8 mouse cellular contexts compared by ENCODE assay signal in genomic region chr11:95210185-95211030, GRCm38 (mm10). TPM values are rescaled to one million over a fixed set of nuclear protein-coding genes. Genes with fewer than 3 reads are reported as not detected.
DNase-seq lines count a peak whose midpoint lies in the region; ATAC-seq and TF ChIP-seq lines count a peak whose summit lies in the region.

No protein-coding gene starts in this region.

- peak overlapping the region; percentile 54 for H3K9ac ChIP-seq in embryonic facial prominence, embryonic 14.5 days (ENCODE audit: low read depth, low read length)
- H3K9ac ChIP-seq in lung, embryonic 14.5 days: no peak overlapping the region
- no peak overlapping the region; the same call in 1 of the 2 replicates for H3K9ac ChIP-seq in stomach, embryonic 14.5 days (replicated peaks; ENCODE audit: low read depth, low read length)

- H3K4me1 ChIP-seq in embryonic facial prominence, embryonic 14.5 days (ENCODE audit: control insufficient read depth, insufficient read depth, low read length): peaks cover 22% of the 10 kb centered on the region
- H3K4me1 ChIP-seq in lung, embryonic 14.5 days (ENCODE audit: insufficient read depth): peaks cover 15% of the 10 kb centered on the region; the same call in 1 of the 2 replicates
- peaks cover 29% of the 10 kb centered on the region for H3K4me1 ChIP-seq in stomach, embryonic 14.5 days (ENCODE audit: control insufficient read depth, insufficient read depth, low read length)

- peak overlapping the region; percentile 79 for H3K27ac ChIP-seq in embryonic facial prominence, embryonic 14.5 days (replicated peaks; ENCODE audit: low read depth, low read length)
- peak overlapping the region; percentile 79 for H3K27ac ChIP-seq in lung, embryonic 14.5 days (ENCODE audit: low read depth)
- H3K27ac ChIP-seq in stomach, embryonic 14.5 days (ENCODE audit: low read length): peak overlapping the region; percentile 55; the same call in 1 of the 2 replicates

- H3K36me3 ChIP-seq in embryonic facial prominence, embryonic 14.5 days (ENCODE audit: control insufficient read depth, insufficient read depth, low read length): no peaks in the 10 kb centered on the region
- H3K36me3 ChIP-seq in lung, embryonic 14.5 days (ENCODE audit: insufficient read depth): no peaks in the 10 kb centered on the region
- H3K36me3 ChIP-seq in stomach, embryonic 14.5 days (ENCODE audit: control insufficient read depth, insufficient read depth, low read length): no peaks in the 10 kb centered on the region

- no peaks in the 10 kb centered on the region for H3K9me3 ChIP-seq in embryonic facial prominence, embryonic 14.5 days (ENCODE audit: control insufficient read depth, low read length)
- no peaks in the 10 kb centered on the region for H3K9me3 ChIP-seq in lung, embryonic 14.5 days (ENCODE audit: low read depth, low read length)
- no peaks in the 10 kb centered on the region for H3K9me3 ChIP-seq in stomach, embryonic 14.5 days (ENCODE audit: control insufficient read depth, low read depth, low read length)

- ATAC-seq in embryonic facial prominence, embryonic 14.5 days (ENCODE audit: low read depth): peak; percentile 93
- ATAC-seq in lung, embryonic 14.5 days (ENCODE audit: insufficient read depth): peak; percentile 93
- peak; percentile 88 for ATAC-seq in stomach, embryonic 14.5 days (ENCODE audit: insufficient number of reproducible peaks, insufficient read depth, low FRiP score, low read depth)

- H3K4me3 ChIP-seq in embryonic facial prominence, embryonic 14.5 days (ENCODE audit: low read depth, low read length): peak overlapping the region; percentile 29
- peak overlapping the region; percentile 30 for H3K4me3 ChIP-seq in lung, embryonic 14.5 days (ENCODE audit: low read depth, low read length)
- H3K4me3 ChIP-seq in stomach, embryonic 14.5 days (ENCODE audit: low read depth, low read length): peak overlapping the region; percentile 22

- TF ChIP-seq CTCF in lung, embryonic 14.5 days (IDR thresholded peaks at IDR 0.05; ENCODE audit: low read depth): peak; percentile 42

- H3K4me2 ChIP-seq in embryonic facial prominence, embryonic 14.5 days (ENCODE audit: low read depth, low read length): peak overlapping the region; percentile 62
- peak overlapping the region; percentile 66 for H3K4me2 ChIP-seq in lung, embryonic 14.5 days
- peak overlapping the region; percentile 57 for H3K4me2 ChIP-seq in stomach, embryonic 14.5 days (replicated peaks; ENCODE audit: low read depth, low read length)

- WGBS in embryonic facial prominence, embryonic 14.5 days: 3% methylated on average over 13 of the region's 22 CpGs
- WGBS in lung, embryonic 14.5 days: 3% methylated on average over 22 of the region's 22 CpGs
- WGBS in stomach, embryonic 14.5 days: 2% methylated on average over 22 of the region's 22 CpGs

- H3K27me3 ChIP-seq in embryonic facial prominence, embryonic 14.5 days (replicated peaks; ENCODE audit: control insufficient read depth, insufficient read depth, low read length): no peaks in the 10 kb centered on the region
- peaks cover 4% of the 10 kb centered on the region; the same call in 1 of the 2 replicates for H3K27me3 ChIP-seq in lung, embryonic 14.5 days (ENCODE audit: insufficient read depth, low read length)
- no peaks in the 10 kb centered on the region for H3K27me3 ChIP-seq in stomach, embryonic 14.5 days (ENCODE audit: control insufficient read depth, insufficient read depth, low read length)

- peak; percentile 16 to 28 for DNase-seq in layer of hippocampus, postnatal 10 days (ENCODE audit: low spot score in 2 of 2)
- no peak for DNase-seq in layer of hippocampus, adult 9-11 months
- DNase-seq in embryonic facial prominence, embryonic 14.5 days (ENCODE audit: low spot score): peak; percentile 91
- peak; percentile 42 for DNase-seq in kidney, adult 18-20 months
- peak; percentile 86 for DNase-seq in lung, embryonic 14.5 days
- no peak for DNase-seq in frontal cortex, postnatal 25 days (ENCODE audit: low spot score in 2 of 2)
- DNase-seq in thymus, postnatal 14 days: no peak

RNA-seq across cellular contexts. Expression of gene Tac4, which starts 50.9 kb away (rescaled TPM):
- total RNA-seq in layer of hippocampus, postnatal 10 days (2021): not detected
- polyA plus RNA-seq in embryonic facial prominence, embryonic 14.5 days (2014; fragmentation: Nextera tagmentation; extraction: Ambion mirVana): not detected in 2 replicates
- polyA plus RNA-seq in lung, embryonic 14.5 days (2014; fragmentation: Nextera tagmentation; extraction: Ambion mirVana): not detected in 2 replicates
- 0.48 TPM in 1 of 2 replicates, not detected in the other for polyA plus RNA-seq in stomach, embryonic 14.5 days (2014; fragmentation: Nextera tagmentation; extraction: Ambion mirVana)

Comparison
In these comparisons a context has a peak if more than half of its experiments do, and no peak if none do; other contexts are left out.
1. DNase-seq: peak in layer of hippocampus, postnatal 10 days (2 of 2), embryonic facial prominence, embryonic 14.5 days (single experiment), kidney, adult 18-20 months (single experiment) and lung, embryonic 14.5 days (single experiment); none in layer of hippocampus, adult 9-11 months (single experiment), frontal cortex, postnatal 25 days (0 of 2) and thymus, postnatal 14 days (single experiment).
2. Peak in every context shown above with its lines, with median percentiles within 50 percentile points of each other: ATAC-seq, H3K27ac ChIP-seq, H3K4me2 ChIP-seq and H3K4me3 ChIP-seq.